ENCODE assay signal across 18 mouse cellular contexts in the genomic region with DNA sequence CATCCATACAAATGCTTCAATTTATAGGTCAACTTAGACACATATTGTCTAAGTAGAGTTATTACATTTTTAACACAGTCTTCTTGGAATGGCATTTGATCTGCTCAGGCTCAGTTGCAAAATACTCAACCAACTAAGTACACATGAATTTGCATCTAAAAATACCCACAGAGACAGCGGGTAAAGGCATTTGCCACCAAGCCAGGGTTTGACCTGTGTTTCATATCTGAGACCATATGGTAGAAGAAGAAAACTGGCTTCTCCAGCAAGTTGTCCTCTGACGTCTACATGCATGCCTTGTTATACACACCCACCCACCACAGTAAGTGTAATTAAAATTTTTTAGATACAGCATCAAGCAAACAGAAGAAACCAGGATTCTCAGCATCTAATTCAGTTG. TPM values are rescaled to one million over a fixed set of nuclear protein-coding genes. Genes with fewer than 3 reads are reported as not detected.
"Had no signal": no experiment of that assay in that cellular context is flagged by ENCODE, and none has a peak within 500 bp of the region (broad histone marks: within the 10 kb centered on the region; RNA-seq: fewer than 3 reads in every experiment).

No protein-coding gene starts in this region.

- H3K4me1 ChIP-seq: midbrain, embryonic 10.5 days; midbrain, embryonic 12.5 days; neural tube, embryonic 12.5 days; stomach, embryonic 15.5 days had no signal

- H3K4me2 ChIP-seq: lung, embryonic 14.5 days; midbrain, embryonic 12.5 days; neural tube, embryonic 12.5 days; stomach, embryonic 15.5 days had no signal

- H3K27me3 ChIP-seq: midbrain, embryonic 12.5 days; neural tube, embryonic 12.5 days; stomach, embryonic 15.5 days had no signal

- ATAC-seq: midbrain, embryonic 16.5 days had no signal

- H3K27ac ChIP-seq: midbrain, embryonic 10.5 days; midbrain, embryonic 12.5 days; neural tube, embryonic 12.5 days; stomach, embryonic 15.5 days; stomach, postnatal 0 days had no signal

- H3K9ac ChIP-seq: lung, embryonic 14.5 days; midbrain, embryonic 12.5 days; neural tube, embryonic 12.5 days; stomach, embryonic 15.5 days had no signal

- H3K36me3 ChIP-seq: stomach, embryonic 15.5 days had no signal

- DNase-seq: lung, adult 18-20 months; lung, embryonic 14.5 days; lung, postnatal 10 days; lung, postnatal 4 days; midbrain, embryonic 14.5 days; right cerebral cortex, postnatal 25 days; right cerebral cortex, postnatal 4 days; thymus, adult 18-20 months; thymus, postnatal 14 days; thymus, postnatal 36 days had no signal

- H3K9me3 ChIP-seq: midbrain, embryonic 10.5 days; midbrain, embryonic 12.5 days; neural tube, embryonic 12.5 days; stomach, embryonic 15.5 days had no signal

- H3K4me3 ChIP-seq: midbrain, embryonic 10.5 days; midbrain, embryonic 12.5 days; neural tube, embryonic 12.5 days; stomach, embryonic 15.5 days had no signal

RNA-seq across cellular contexts. Expression of gene Fez1, which starts 52.1 kb away (rescaled TPM):
- total RNA-seq: megakaryocyte-erythroid progenitor cell, adult 5-6 weeks; neutrophil, adult 5-6 weeks had no signal
